Mouse (Mus musculus): ENCODE measurements around the gene Smim13.

Smim13 gene

GRCm38 (mm10) chr13:41286285-41286684 lies 36.6 kb downstream of the Smim13 start:
- in situ Hi-C loops (cut with MboI, MseI): no loop called here

- in situ Hi-C loops (cut with MboI, MseI): no loop called here
Measured at GRCm38 (mm10) chr13:41291466-41291974, 41.9 kb downstream of the Smim13 start.

DNA sequence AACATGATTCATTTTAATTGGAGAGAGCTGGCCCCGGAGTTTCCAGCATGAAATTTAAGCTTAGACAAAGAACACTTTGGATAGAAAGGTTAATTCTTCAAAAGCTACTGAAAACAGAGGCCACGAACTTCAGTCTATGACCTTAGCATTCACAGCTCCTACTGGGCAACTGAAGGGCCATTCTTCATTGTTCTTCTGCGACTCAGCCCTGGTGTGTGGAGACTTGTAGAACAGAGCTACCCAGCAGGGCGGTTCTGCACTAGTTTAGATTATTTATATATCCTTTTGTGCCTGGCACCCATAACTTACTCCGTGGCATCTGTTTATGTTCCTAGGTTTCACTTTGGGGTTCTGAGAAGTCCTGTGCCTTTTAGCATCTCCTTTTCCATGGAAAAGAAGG lies 44.0 kb downstream of the Smim13 start:
- in situ Hi-C loops (cut with MboI, MseI): no loop called here

GRCm38 (mm10) chr13:41295886-41296285 lies 46.2 kb downstream of the Smim13 start:
- in situ Hi-C loops (cut with MboI, MseI): no loop called here

GRCm38 (mm10) chr13:41296396-41296795 lies 46.8 kb downstream of the Smim13 start:
- in situ Hi-C loops (cut with MboI, MseI): no loop called here

DNA sequence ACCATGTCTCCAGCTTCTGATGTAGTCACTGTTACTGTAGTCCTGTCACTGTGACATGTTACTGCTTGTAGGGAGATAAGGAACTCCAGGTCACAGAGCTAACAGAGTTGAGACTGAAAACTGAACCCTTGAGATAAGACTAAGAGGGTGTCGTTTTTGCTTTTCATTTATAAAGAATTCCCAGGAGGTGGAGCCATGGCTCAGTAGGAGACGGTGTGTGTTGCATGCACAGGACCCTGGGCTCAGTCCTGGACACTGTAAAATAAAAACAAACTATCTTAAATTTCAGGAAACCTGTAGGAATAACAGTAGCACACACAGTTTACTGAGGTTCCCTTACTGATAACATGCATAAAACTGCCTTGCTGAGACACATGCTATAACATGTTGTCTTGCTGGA lies 48.9 kb downstream of the Smim13 start:
- in situ Hi-C loops (cut with MboI, MseI): no loop called here

GRCm38 (mm10) chr13:41298996-41299395 lies 49.4 kb downstream of the Smim13 start:
- in situ Hi-C loops (cut with MboI, MseI): no loop called here

- in situ Hi-C loops (cut with MboI, MseI): loop anchor here (5.0 to 25.0 kb wide), 2 partner anchors 267 to 1287 kb away; no protein-coding TSS in a partner anchor
Measured at GRCm38 (mm10) chr13:41300037-41300436, 50.4 kb downstream of the Smim13 start.

DNA sequence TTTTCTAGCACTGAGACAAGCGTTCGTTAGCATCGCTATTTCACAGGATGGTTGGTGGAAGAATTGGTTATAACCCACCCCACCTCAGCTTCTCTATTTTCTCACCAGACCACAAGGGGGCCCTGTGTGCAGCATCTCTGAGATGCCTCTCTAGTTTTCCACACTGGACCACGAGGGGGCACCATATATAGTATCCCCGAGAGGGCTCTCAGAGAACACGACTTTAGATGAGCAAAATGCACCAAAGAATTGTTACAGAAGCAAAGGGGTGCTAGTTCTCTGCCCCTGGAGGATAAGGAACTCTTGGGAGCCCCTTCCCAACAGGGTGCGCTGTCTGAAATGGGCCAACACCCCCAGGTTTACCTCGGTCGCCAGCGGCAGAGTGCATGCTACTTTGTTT lies 53.1 kb downstream of the Smim13 start:
- in situ Hi-C loops (cut with MboI, MseI): loop anchor here (5.0 to 25.0 kb wide), 2 partner anchors 265 to 1285 kb away; no protein-coding TSS in a partner anchor

- in situ Hi-C loops (cut with MboI, MseI): loop anchor here in 1 of 2 experiments (25.0 kb wide), 1 partner anchor 1267 kb away; no protein-coding TSS in a partner anchor
Measured at GRCm38 (mm10) chr13:41320749-41321148, 71.1 kb downstream of the Smim13 start.

DNA sequence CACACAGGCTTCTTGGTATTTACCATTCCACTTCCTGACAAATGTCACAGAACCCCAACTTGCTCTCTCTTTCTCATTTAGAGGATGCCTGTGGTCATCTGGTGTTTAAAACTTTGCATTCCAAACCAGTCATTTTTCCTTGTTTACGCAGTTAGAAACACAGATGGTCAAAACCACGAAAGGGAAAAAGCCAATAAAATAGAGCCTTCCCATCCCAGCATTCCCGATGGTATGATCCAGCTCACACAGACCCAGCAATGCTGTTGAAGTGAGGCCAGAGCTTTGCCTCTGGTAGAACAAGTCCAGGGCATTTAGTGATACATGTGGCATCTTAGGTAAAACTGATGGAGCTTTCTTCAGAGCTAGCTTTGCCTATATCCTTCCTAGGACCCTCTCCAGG lies 71.8 kb downstream of the Smim13 start:
- in situ Hi-C loops (cut with MboI, MseI): loop anchor here in 1 of 2 experiments (25.0 kb wide), 1 partner anchor 1266 kb away; no protein-coding TSS in a partner anchor

- in situ Hi-C loops (cut with MboI, MseI): loop anchor here in 1 of 2 experiments (25.0 kb wide), 1 partner anchor 1263 kb away; no protein-coding TSS in a partner anchor
Measured at GRCm38 (mm10) chr13:41324631-41325030, 75.0 kb downstream of the Smim13 start.

DNA sequence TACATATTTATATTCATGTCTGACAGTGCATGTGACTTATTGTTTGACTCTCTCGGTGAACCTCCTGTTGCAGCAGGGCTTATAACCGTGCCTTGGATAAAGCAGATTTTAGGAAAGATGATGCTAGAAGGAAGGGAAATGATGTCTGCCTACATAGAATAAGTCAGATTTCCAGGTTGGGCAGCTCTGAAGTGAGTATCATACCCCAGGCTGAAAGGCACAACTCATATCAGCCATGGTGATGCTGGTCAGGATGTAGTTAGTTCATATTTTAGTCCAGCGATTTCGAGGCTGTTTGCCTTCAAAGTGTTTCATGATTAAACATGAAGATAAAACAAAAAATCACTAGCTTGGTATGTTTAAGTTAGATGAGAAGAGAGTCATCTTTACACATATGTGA lies 75.7 kb downstream of the Smim13 start:
- in situ Hi-C loops (cut with MboI, MseI): no loop called here

- in situ Hi-C loops (cut with MboI, MseI): no loop called here
Measured at GRCm38 (mm10) chr13:41326134-41326533, 76.5 kb downstream of the Smim13 start.
